Mouse (Mus musculus) layer of hippocampus, postnatal 10 days (tissue): Measurements from ENCODE around the gene Nap1l4. TPM values are rescaled to one million over a fixed set of nuclear protein-coding genes. Genes with fewer than 3 reads are reported as not detected.

Experiments used
- DNase-seq, 2 experiments: peaks; one replicate each; pipeline ENCODE4 v3.0.0; 2021; ENCODE audit warnings: low spot score in 2 of 2
- microRNA-seq, 2 experiments: library from miRNA; unstranded; fragments of <30 nt; microRNA quantifications; one replicate each; pipeline ENCODE4 v1.2.0; 2021
- total RNA-seq, 2 experiments: library from RNA; stranded (reverse); gene quantifications; 2 replicates each; pipeline ENCODE4 v1.2.3; 2021

Gene Nap1l4
- total RNA-seq, 2 experiments from 2014 or later = 133 to 144 TPM

DNA sequence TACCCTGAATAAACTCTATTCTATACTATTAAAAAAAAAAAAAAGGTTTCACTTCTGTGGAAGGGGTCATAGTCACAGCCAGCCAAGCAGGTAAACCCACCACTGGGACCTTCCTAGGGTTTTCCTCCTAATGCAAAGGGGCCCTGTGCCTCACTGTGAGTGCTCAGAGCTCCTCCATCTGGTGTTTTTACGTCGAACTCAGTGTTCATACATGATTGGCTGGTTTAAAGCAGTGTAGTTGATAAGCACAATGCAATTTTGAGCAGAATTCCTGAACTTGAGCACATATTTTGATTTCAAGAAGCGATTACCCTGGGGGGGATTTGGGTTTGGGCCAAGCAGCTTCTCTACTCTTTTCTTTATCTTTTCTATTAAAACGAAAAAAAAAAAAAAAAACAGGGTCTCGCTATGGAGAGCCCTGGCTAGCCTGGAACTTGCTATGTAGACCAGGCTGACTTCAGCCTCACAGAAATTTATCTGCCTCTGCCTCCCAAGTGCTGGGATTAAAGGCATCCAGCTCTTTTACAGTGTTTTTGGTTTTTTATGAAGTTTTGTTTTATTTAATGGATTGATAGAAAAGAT is 67.0 kb downstream of the Nap1l4 start:
- no peak for DNase-seq

DNA sequence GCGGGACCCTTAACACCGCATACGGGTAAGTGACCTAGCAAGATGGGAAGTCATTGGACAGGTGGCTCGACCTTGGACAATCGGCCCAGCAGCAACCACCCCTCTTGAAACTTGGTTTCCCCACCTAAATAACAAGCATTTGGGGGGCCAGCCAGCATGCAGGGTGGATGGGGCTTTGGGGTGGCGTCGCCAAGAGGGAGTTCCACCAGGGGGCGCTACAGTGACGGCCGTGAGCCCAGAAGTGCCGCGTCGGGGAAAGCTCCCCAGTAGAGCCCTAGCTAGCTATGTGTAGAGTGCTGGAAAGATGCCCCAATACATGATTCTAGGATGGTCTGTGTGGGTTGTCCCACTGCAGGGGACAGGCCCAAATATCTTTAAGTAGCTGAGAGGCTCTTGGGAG is 68.4 kb downstream of the Nap1l4 start:
- DNase-seq = peak; percentile 75 to 76

DNA sequence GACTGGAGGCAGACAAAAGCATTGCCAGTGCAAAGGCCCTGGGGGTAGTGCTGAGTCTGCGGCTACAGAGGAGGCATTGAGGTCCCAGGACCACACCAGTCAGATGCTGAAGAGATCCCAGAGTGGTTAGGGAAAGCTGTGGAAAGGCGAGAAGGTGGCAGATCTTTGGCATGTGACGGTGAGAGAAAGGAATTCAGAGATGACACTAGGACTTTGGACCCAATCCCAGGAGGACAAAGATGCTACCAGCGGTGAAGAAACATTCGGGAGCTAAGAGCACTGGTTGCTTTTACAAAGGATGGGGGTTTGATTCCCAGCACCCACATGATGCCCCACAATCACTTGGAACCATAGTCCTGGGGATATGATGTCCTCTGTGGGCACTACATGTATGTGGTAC is 71.1 kb downstream of the Nap1l4 start:
- DNase-seq = no peak

DNA sequence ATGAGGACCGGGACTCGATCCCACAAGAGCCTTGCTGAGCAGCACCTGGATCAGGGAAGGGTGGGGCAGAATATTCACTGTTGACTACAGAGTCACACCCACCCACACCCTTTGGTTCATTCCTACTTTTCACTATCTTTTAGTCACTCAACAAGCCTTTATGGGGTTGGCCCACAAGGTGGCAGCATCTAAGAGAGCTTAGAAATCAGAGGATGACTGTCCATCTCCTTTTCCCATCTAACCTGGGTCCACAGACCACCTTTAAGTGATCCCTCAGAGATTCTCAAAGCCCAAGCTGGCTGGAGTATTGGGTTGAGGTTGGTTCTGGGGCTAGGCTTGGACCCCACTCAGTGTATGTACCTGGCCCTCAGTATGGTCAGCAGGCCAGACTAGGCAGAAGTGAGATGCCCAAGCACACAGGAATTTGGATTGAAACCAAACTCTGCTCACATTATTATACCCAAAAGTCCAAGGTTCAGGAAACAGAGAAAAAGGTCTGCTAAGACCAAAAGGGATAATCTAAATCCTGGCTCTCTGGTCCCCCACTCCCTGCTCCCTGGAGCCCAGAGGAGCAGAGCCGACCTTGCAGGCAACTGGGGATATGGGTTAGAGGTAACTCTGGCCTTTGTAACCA is 72.1 kb downstream of the Nap1l4 start:
- DNase-seq = no peak

DNA sequence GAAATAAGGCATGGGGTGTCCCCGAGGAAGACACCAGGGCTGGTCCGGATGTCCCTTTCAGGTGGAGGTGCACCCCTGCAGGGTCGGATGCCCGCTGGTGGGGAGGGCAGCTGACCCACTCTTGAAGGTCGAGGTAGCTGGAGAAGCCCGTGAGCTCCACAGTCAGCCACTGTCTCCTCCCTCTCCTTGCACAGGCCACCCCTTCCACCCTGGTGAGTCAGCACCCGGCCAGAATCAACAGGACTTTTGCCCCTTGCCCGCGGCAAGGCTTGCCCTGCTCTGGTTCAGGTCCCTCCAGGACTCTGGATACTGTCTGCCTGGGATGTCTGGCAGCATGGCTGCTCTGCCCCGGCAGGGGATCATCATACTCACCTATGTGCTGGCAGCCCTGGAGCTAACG is 73.0 kb downstream of the Nap1l4 start:
- no peak for DNase-seq

DNA sequence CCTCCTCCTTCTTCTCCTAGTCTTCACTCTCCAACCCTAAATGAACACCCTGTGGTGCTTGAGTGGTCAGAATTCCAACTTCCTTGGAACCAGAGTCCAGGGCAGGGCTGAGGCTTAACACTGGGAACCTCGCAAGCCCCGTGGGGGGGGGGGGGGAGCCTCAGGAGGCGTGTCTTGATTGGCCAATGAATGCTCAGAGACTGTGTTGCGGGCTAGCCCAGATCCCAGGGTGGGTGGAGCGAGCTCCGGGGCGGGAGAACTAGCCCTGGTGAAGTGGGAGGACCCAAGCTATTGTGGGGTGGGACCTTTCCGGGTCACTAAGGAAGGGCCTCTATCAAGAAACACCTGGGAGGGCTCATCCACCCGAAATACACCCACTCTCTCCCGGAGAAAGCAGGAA is 74.1 kb downstream of the Nap1l4 start:
- DNase-seq = no peak

DNA sequence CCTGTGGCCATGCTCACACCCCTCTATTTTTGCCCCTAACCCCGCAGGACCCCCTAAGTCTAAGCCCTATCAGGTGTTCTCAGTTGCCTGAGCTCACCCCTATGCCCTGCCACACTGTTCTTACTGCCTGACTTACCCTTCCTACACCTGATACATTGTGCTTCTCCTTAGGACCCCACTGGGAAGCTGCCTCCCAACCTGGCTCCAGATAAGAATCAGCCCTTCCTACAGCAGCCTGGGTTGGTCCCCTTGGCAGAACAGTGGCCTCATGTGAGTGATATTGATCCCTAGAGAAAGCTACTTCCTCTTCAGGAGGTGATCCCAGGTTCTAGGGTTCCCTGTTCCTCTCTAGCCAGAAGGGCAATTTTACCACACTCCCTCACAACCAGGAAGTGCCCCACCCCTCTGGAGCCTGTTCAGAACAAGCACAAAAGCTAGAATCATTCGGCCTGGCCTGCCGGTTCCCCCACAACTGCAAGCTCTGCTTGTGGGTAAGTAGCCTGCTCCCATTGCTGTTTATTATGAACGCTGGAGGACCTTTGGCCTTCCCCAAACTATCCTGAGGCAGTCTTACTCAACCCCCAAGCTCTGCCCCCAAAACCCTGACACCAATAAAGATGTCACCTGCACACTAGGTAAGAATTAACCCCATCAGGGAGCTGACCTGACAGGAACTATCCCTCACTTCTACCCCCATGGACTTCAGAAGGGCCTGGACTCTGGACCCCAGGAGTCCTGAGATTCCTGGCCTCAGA is 75.4 kb downstream of the Nap1l4 start, which contains the start of gene Slc22a18:
Slc22a18 (plus strand) TSS at position 390 of the 755 bp plus-strand sequence.
- no peak for DNase-seq

DNA sequence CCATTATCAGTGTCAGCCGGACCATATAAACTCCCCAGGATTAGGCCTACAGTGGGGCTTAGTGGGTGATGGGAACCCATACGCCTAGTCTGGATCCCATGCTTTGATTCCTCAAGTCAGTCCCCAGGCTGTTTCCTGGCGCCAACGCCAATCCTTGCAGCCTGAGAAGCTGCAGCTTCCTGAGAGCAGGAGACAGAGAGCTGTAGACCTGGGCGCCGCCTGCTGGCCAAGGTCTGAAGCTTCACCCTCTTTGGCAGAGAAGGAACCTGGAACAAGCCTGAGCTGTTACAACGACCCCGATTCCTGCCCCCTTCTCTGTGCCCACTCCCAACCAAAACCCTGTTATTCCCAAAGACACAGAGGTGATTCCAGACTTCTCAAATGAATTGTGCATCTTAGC is 79.0 kb downstream of the Nap1l4 start:
- peak; percentile 78 to 84 for DNase-seq

DNA sequence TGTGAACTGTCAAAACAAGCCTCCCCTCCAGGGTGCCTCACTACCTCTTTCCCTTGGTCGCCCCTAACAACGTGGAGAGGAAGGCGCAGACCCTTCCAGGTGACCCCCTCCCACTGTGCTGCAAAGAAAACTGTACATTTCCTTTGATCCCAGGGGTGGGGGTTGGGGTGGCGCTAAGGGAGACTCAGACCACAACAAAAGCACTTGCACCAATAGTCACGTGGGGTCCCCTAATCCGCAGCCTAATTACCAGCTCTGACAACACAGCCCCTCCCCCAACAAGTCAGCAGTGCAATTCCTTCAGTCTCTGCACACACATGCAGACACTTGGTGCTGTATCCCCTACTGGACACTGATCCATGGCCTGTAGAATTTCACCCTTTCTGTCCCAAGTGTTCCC is 81.2 kb downstream of the Nap1l4 start:
- DNase-seq = no peak

DNA sequence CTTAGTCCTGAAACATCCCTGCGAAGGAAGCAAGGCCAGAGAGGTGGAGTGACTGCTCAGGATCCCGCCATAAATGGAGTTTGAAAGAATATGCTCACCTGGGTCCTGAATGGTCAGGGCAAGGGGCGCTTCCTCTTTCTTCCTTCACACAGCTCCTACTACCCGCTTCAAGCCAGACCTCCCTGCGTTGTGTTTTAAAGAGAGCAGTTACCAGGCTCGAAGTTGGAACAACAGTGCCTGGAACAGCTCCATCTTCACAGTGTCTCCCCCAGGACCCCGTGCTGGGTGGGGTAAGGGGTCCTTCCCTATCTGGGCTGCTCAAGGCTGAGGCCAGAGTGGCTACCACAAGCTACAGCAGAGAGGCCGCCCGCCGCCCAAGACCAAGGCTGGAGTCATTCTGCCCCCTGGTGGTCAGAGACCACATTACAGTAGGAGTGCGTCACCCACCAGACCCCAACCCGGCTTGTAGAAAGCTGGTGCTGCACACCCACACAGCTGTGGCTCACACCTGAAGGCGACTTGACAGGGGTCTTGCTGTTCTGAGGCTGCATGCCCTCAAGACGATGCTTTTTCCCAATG is 82.7 kb downstream of the Nap1l4 start:
- DNase-seq = peak; percentile 93

DNA sequence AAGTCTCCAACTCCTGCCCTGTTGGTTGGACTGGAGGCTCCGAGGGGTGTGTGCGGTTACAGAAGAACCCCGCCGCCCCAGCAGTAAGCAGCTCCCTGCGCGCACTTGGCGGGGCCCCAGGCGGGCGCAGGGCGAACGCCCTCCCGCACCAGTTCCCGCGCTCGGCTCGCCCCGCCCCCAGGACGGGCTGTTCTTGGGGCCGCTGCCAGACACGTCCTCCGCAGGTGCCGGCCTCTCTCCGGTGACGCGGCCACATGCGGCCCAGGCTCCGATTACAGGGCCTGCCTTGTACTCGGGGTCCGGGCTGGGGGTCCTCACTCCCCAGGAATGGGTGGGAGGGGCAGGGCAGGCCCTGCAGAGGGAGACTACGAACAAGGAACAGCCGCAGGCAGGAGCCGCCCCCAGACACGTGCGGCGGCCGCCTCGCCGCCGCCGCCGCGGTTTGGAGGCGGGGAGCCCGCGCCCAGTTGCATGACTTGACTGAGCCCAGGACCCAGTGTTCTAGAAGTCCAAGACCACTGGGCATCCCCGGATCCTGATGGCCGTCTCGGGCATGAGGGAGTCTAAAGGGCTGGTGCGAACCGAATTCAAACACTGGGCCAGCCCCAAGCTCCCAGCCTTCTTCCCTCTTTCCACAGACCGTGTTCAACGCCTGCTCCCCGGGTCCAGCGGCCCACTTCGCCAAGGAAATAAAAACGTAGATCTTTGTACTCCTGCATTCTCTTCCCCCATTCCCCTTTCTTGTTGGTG is 83.9 kb downstream of the Nap1l4 start:
- DNase-seq = peak; percentile 34 to 52

DNA sequence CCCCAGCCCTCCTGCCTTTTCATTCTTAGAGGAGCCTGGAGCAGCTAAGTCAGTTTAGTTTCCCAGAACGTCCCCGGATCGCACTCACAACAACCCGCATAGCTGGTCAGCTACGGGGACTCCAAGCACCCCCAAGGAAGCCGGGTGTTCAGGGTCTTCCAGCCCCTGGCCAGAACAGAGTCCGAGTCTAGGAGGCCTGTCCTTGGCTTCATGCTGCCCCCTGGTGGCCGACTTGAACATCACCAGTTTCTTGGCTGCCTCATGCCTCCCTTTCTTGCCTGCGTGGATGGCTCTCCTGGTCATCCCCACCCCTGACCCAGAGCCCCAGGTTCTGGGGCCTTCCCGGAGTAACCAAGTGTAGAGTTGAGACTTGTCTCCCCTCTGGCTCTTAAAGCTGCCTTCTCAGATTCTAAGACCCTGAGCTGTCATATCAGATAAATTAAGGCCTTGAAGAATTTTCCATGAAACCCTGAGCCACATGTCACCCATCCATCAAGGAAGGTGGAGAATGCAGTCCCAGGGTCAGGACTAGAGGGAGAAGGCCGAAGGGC is 85.0 kb downstream of the Nap1l4 start:
- peak; percentile 84 to 88 for DNase-seq

Small RNA genes within 50 kb of the gene (microRNA-seq; reads per million reads assigned to microRNA genes)
- gene Mir7064 = 0 to 0.67 reads per million in 2 experiments

Other genes with a start within 250 kb of the Nap1l4 start
- 10 to 100 TPM; 13.2 to 18.5 TPM for gene Cdkn1c, start 88.1 kb downstream of the Nap1l4 start, total RNA-seq
- gene Slc22a18, start 75.4 kb downstream of the Nap1l4 start, total RNA-seq = under 1 TPM; 0.40 to 0.41 TPM
- gene Phlda2, start 46.0 kb downstream of the Nap1l4 start, total RNA-seq = not detected
- gene Cars, start 51.0 kb upstream of the Nap1l4 start, total RNA-seq = 10 to 100 TPM; 63.9 to 72.2 TPM
- under 1 TPM; 0.18 to 0.25 TPM for gene Tnfrsf26, start 79.6 kb upstream of the Nap1l4 start, total RNA-seq
- 1 to 10 TPM; 4.2 to 5.1 TPM for gene Tnfrsf22, start 100.6 kb upstream of the Nap1l4 start, total RNA-seq
- 1 to 10 TPM; 2.1 to 2.3 TPM for gene Tnfrsf23, start 136.8 kb upstream of the Nap1l4 start, total RNA-seq
- gene Osbpl5, start 207.9 kb upstream of the Nap1l4 start, total RNA-seq = 10 to 100 TPM; 48.5 to 48.6 TPM
- gene Mrgprg, start 217.9 kb upstream of the Nap1l4 start, total RNA-seq = not detected
- gene Mrgpre, start 235.4 kb upstream of the Nap1l4 start, total RNA-seq = 1 to 10 TPM; 9.1 to 9.4 TPM